Mouse (Mus musculus) embryonic facial prominence, embryonic 12.5 days (tissue): ENCODE data around the gene Cpne5. TPM values are rescaled to one million over a fixed set of nuclear protein-coding genes. Genes with fewer than 3 reads are reported as not detected.

Source experiments
- ATAC-seq: fragments of 200-750 bp; cut with Nextera tagmentation; 2 replicates; pipeline ENCODE4 v1.8.0; 2017; ENCODE audit not compliant: insufficient number of reproducible peaks, insufficient read depth, low FRiP score, low TSS enrichment
- H3K27ac ChIP-seq: fragments of 300-500 bp; sonication (generic); 2 replicates; pipeline ENCODE4 v1.5.1; 2016; ENCODE audit warnings: mild to moderate bottlenecking
- H3K27me3 ChIP-seq: fragments of 300-500 bp; sonication (generic); 2 replicates; pipeline ENCODE4 v1.6.1; 2016; ENCODE audit warnings: mild to moderate bottlenecking, moderate library complexity
- H3K36me3 ChIP-seq: fragments of 300-500 bp; sonication (generic); 2 replicates; pipeline ENCODE4 v1.6.1; 2016; ENCODE audit warnings: mild to moderate bottlenecking
- H3K4me1 ChIP-seq: fragments of 300-500 bp; sonication (generic); 2 replicates; pipeline ENCODE4 v1.6.1; 2016
- H3K4me2 ChIP-seq: fragments of 300-500 bp; sonication (generic); replicated peaks from 2 replicates; pipeline ENCODE4 v1.6.1; 2016; ENCODE audit warnings: mild to moderate bottlenecking, moderate library complexity
- H3K4me3 ChIP-seq: fragments of 300-500 bp; sonication (generic); 2 replicates; pipeline ENCODE4 v1.5.1; 2016; ENCODE audit warnings: mild to moderate bottlenecking
- H3K9ac ChIP-seq: fragments of 300-500 bp; sonication (generic); 2 replicates; pipeline ENCODE4 v1.6.1; 2016; ENCODE audit warnings: mild to moderate bottlenecking, moderate library complexity
- H3K9me3 ChIP-seq: fragments of 300-500 bp; sonication (generic); 2 replicates; pipeline ENCODE4 v1.6.1; 2016; ENCODE audit warnings: mild to moderate bottlenecking, moderate library complexity
- WGBS: fragments of 180-500 bp; shearing (Covaris S2); methylation state at CpG from one replicate; pipeline ENCODE4 v1.1.7; 2016; 5-methylcytosine and 5-hydroxymethylcytosine counted together
- polyA plus RNA-seq: library from polyadenylated mRNA; unstranded; fragments of >200 nt; fragmentation: Nextera tagmentation; extraction: Ambion mirVana; gene quantifications from 2 replicates; pipeline ENCODE4 v1.2.1, GENCODE M21; 2016

Gene Cpne5
- polyA plus RNA-seq, 1 experiment from 2014 or later, result 11.9 TPM

DNA sequence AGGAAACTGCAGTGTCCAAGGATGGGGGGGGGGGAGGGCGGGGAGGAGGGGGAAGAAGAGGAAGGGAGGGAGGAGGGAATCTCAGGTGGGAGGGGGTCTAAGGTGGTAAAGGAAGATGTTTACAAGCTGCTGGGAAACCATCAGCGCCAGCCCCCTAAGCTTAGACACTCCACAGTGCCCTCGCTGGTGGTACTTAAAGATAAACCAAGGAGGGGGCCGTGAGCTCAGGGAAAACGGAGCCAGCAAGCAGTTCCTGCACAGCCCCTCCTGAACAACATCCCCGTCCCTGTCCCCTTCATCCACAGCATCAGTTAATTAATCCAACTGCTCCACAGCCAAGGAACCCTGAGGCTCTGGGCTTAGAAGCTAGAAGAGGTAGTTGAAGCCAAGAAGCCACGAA is 38.1 kb downstream of the Cpne5 start:
- peaks cover 4% of the 10 kb centered on the region; the same call in 1 of the 2 replicates for H3K4me1 ChIP-seq
- H3K36me3 ChIP-seq, result no peaks in the 10 kb centered on the region
- no peaks in the 10 kb centered on the region for H3K27me3 ChIP-seq
- no peak for ATAC-seq
- H3K9me3 ChIP-seq, result no peaks in the 10 kb centered on the region
- peak overlapping the region; percentile 54 for H3K27ac ChIP-seq
- H3K9ac ChIP-seq, result no peak overlapping the region
- WGBS, result 29% methylated on average over 6 of the region's 7 CpGs
- no peak overlapping the region for H3K4me2 ChIP-seq
- no peak overlapping the region for H3K4me3 ChIP-seq

DNA sequence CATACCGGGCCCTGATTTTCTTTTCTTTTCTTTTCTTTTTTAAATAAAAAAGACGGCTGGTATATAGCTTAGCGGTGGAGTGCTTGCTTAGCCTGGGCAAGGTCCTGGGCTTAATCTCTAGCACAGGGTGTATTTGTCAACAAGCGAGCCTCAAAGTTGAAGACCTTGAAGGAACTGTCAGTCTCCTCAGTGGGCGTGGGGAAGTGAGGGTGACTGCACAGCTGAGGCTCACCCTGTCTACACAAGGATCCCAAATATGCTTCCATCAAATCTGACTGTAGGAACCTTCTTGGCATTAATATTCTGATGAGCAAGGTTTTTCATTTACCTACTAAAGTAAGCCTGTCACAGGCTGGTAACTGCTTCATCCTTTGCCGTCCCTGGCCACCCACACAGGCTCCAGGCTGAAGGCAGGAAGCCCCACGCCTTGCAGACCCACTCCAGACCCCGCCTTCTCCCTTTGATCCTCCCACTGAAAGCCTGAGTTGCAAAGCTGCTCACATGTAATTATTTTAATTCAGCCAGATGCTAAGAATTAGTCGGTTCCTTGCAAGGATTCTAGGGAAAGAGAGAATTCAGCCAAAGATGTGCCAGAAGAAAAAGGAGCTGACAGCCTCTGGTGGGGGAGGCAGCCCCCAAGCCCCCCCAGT is 38.7 kb downstream of the Cpne5 start:
- H3K36me3 ChIP-seq, result no peaks in the 10 kb centered on the region
- peaks cover 4% of the 10 kb centered on the region; the same call in 1 of the 2 replicates for H3K4me1 ChIP-seq
- H3K27ac ChIP-seq, result peak overlapping the region; percentile 54
- no peak overlapping the region for H3K4me2 ChIP-seq
- H3K27me3 ChIP-seq, result no peaks in the 10 kb centered on the region
- WGBS, result 11% methylated on average over 9 of the region's 9 CpGs
- no peak for ATAC-seq
- H3K9me3 ChIP-seq, result no peaks in the 10 kb centered on the region
- H3K4me3 ChIP-seq, result no peak overlapping the region
- no peak overlapping the region for H3K9ac ChIP-seq

DNA sequence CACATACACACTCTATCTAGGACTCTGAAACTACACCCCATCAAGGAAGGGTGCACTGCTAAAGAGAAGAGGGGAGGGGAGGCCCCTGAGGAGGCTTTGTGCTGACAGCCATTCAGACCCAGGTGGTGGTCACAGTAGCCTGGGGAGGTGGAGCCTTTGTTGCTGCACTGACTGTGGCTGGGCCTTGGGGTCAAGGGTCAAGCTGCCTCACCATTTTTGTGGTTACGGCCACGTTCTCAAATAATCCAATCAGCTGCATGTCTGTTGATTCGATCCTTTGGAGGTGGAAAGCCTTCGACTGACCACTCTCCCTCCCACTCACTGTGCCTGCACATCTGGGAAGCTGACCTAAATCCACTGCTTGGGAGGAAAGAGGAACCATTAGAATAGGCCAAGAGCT is 42.4 kb downstream of the Cpne5 start:
- Histone ChIP-seq H3K9ac (no peak overlapping the region), H3K9me3 (no peaks in the 10 kb centered on the region), H3K4me2 (no peak overlapping the region), H3K27ac (no peak overlapping the region), H3K27me3 (no peaks in the 10 kb centered on the region), H3K4me1 (peaks cover 7% of the 10 kb centered on the region), H3K36me3 (no peaks in the 10 kb centered on the region), H3K4me3 (no peak overlapping the region)
- ATAC-seq, result no peak
- 20% methylated on average over 4 of the region's 4 CpGs for WGBS

DNA sequence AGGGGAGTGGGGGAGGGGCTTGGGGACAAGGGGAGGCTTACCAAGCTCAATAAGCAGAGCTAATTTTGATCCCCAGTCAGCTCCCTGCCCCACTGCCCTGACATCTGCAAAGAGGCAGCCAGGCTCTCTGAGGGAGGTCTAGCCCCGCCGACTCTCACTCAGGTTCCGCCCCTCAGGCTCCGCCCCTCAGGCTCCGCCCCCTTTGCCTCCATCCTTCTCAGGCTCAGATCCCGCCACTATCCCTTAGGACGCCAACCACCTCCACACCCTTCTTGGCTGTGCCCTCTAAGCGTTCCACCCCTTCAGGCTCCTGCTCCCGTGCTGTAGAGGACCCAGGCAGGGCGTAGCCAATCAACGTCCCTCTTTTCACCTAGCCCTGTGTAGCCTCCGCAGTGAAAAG is 49.0 kb downstream of the Cpne5 start:
- Histone ChIP-seq H3K27me3 (no peaks in the 10 kb centered on the region), H3K36me3 (no peaks in the 10 kb centered on the region), H3K4me3 (no peak overlapping the region), H3K9ac (no peak overlapping the region), H3K4me2 (peak overlapping the region; percentile 14; the same call in 1 of the 2 replicates), H3K27ac (no peak overlapping the region), H3K9me3 (no peaks in the 10 kb centered on the region), H3K4me1 (peaks cover 42% of the 10 kb centered on the region)
- peak; percentile 61 for ATAC-seq
- WGBS, result 4% methylated on average over 12 of the region's 12 CpGs

DNA sequence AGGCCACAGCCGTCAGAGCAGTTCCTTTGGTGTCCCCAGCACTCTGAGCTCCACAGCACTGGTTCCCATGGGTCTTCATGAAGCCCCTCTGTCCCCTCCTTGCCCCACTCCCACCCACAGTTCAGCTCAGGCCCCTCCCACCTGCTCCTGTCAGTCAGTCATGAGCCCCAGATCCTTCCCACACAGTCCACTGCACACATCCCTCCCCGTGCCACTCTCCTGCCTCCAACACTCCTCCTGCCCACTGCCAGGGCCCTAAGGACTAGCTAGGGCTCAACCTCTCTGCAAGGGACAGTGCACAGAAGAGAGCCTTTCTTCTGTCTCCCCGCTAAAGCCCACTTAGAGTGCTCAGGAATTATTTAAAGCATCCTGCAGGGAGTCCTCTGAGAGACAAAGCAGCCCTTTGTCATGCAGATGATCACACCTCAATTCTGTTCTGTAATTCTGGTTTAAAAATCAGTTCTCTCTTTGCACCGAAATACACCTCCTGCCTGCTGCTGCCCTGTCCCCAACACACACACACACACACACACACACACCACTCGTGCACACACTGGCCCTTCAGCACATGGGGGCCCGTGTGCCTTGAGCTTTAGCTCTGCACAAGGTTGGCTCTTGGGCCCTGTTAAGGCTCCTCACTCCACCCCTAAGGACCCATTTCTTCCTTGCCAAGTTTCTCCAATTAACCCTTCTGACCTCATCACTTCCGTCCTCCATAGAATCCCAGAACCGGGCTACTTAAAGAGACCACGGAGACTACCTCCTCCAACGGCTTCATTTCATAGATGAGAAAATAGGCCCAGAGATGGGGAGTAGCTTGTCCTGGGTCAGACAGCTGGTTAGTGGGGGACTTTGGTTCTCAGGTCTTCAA is 50.7 kb downstream of the Cpne5 start:
- H3K27ac ChIP-seq, result no peak overlapping the region
- ATAC-seq, result no peak
- H3K4me2 ChIP-seq, result no peak overlapping the region
- H3K4me1 ChIP-seq, result peaks cover 39% of the 10 kb centered on the region
- H3K9me3 ChIP-seq, result no peaks in the 10 kb centered on the region
- no peak overlapping the region for H3K9ac ChIP-seq
- no peaks in the 10 kb centered on the region for H3K36me3 ChIP-seq
- WGBS, result 16% methylated on average over 10 of the region's 10 CpGs
- H3K27me3 ChIP-seq, result no peaks in the 10 kb centered on the region
- H3K4me3 ChIP-seq, result no peak overlapping the region

DNA sequence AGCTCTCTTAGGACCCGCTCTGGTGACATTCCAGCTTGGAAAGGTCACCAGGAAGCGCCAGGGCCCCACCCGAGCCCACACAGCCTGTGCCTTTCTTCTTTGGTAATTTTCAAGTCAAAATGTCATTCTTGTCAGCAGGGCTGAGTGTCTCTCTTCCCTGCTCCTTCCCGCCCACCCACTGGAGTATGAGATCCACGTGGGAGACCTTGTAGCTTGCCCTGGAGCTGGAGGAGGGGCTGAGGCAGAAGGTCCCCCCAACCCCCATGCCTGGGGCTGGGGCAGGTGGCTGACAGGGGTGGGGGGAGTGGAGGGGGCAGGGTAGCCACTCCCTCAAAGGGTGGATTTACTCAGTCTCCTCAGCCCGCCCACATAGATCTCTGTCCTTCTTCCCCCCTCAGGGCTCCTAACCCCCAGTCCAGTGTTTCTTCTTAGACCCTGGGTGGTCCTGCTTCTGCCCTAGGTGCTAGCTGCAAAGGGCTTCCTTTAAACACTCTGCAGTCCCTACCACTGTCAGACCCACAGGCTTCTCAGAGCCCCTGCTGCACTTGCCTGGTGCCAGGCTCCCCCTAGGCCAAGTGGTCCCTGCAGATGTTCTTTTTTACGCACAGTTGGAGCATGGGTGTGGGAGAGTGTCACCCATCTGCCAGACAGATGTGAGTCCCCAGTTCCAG is 52.5 kb downstream of the Cpne5 start:
- Histone ChIP-seq H3K36me3 (no peaks in the 10 kb centered on the region), H3K4me2 (no peak overlapping the region), H3K9me3 (no peaks in the 10 kb centered on the region), H3K27ac (peak overlapping the region; percentile 5; the same call in 1 of the 2 replicates), H3K27me3 (no peaks in the 10 kb centered on the region), H3K9ac (no peak overlapping the region), H3K4me1 (peaks cover 39% of the 10 kb centered on the region), H3K4me3 (no peak overlapping the region)
- ATAC-seq, result 0 out of 2 replicates have a peak, but pooled peaks have one; percentile 6
- WGBS, result 16% methylated on average over 7 of the region's 7 CpGs

DNA sequence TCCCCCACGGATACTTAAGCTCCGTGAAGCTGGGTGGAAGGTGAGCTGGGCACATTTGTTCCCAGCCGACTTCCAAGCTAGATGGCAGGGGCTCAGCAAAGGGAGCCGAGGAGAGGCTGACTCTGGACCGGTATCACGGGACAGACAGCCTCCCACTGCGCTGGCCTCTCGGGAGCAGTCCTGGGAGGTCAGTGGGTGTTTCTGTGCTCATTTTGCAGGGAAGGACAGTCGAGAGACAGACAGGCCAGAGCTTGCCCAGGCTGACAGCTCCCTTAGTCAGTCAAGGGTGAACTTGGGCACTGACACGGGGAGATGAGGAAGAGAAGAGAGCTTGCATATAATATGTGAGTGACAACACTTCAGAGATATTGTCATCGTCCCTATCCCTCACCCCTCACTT is 54.8 kb downstream of the Cpne5 start:
- Histone ChIP-seq H3K4me1 (peaks cover 27% of the 10 kb centered on the region), H3K27ac (no peak overlapping the region), H3K4me2 (no peak overlapping the region), H3K27me3 (no peaks in the 10 kb centered on the region), H3K9me3 (no peaks in the 10 kb centered on the region), H3K9ac (no peak overlapping the region), H3K36me3 (no peaks in the 10 kb centered on the region), H3K4me3 (no peak overlapping the region)
- WGBS, result 57% methylated on average over 11 of the region's 11 CpGs
- no peak for ATAC-seq

DNA sequence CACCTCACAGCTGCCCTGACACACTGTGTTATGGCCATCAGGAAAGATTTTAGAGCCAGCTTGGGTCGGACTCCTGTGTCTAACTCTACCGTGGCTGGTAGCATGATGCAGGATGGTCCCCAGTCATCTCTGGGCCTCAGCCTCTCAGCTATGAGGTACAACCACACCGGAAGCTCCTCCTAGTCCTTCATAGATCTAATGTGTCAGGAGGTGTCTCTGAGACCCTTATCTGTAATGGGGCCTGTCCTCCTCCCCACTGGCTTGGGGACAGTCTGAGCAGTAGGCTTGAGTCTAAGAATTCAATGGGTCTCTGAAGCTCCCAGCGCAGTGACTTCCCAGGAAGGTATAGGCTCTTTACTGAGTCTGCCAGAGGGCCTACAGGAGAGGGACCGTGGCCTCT is 56.2 kb downstream of the Cpne5 start:
- H3K9ac ChIP-seq, result no peak overlapping the region
- H3K36me3 ChIP-seq, result no peaks in the 10 kb centered on the region
- no peaks in the 10 kb centered on the region for H3K27me3 ChIP-seq
- ATAC-seq, result no peak
- peaks cover 15% of the 10 kb centered on the region for H3K4me1 ChIP-seq
- no peak overlapping the region for H3K4me3 ChIP-seq
- H3K9me3 ChIP-seq, result no peaks in the 10 kb centered on the region
- no peak overlapping the region for H3K4me2 ChIP-seq
- H3K27ac ChIP-seq, result no peak overlapping the region
- WGBS, result 80% methylated on average over 5 of the region's 5 CpGs

DNA sequence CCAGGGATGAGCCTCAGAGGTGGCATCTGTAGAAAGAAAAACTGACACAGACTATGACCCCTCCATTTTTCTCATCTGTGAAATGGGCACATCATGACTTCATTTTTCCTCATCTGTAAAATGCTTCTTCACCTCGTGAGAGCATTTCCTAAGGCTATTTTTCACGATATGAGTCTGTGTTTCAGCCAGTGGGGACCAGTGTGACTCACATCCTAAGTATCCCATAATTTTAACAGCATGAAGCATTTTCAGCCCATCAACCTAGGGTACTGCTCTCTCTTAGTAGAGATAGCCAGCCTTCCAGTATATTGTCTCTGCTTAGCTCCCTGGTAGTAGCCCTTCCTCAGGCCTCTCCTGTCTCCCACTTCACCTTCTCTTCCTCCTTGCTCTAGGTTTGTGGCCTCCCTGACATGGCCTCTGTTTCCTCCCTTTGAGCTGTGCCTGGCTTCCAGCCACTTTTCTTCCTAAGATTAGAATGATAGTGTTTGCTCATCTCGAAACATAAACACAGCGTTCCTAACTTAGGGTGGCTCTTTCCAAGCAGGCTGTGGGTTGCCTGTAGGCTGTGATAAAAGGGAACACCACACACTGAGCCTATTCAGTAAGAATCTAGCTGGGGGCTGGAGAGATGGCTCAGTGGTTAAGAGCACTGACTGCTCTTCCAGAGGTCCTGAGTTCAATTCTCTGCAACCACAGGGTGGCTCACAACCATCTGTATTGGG is 57.4 kb downstream of the Cpne5 start:
- H3K27ac ChIP-seq, result no peak overlapping the region
- H3K27me3 ChIP-seq, result no peaks in the 10 kb centered on the region
- no peaks in the 10 kb centered on the region for H3K36me3 ChIP-seq
- H3K9ac ChIP-seq, result no peak overlapping the region
- no peak for ATAC-seq
- H3K4me3 ChIP-seq, result no peak overlapping the region
- WGBS, result 76% methylated on average over 4 of the region's 4 CpGs
- no peak overlapping the region for H3K4me2 ChIP-seq
- no peaks in the 10 kb centered on the region for H3K9me3 ChIP-seq
- H3K4me1 ChIP-seq, result peaks cover 18% of the 10 kb centered on the region

DNA sequence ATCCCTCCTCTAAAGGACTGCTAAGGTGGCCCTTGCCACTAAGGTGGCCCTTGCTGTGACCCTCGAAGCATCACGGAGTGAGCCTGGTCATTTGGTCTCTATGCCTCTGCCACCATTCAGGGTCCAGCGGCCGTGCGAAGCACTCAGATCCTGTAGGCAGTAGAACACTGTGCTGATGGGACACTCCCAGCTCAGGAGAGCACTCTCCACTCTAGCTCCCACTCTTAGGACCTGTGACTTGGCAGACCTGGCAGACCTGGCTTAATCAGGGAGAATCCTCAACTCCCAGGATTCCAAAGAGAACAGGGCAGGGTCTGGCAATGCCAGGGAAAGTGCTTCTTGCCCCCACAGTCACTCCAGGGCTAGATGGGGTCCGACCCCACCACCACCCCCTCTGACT is 58.0 kb downstream of the Cpne5 start:
- H3K4me2 ChIP-seq, result no peak overlapping the region
- no peak for ATAC-seq
- H3K4me1 ChIP-seq, result peaks cover 12% of the 10 kb centered on the region; the same call in 1 of the 2 replicates
- no peak overlapping the region for H3K27ac ChIP-seq
- H3K27me3 ChIP-seq, result no peaks in the 10 kb centered on the region
- H3K4me3 ChIP-seq, result no peak overlapping the region
- H3K9ac ChIP-seq, result no peak overlapping the region
- 89% methylated on average over 6 of the region's 6 CpGs for WGBS
- no peaks in the 10 kb centered on the region for H3K36me3 ChIP-seq
- H3K9me3 ChIP-seq, result no peaks in the 10 kb centered on the region

DNA sequence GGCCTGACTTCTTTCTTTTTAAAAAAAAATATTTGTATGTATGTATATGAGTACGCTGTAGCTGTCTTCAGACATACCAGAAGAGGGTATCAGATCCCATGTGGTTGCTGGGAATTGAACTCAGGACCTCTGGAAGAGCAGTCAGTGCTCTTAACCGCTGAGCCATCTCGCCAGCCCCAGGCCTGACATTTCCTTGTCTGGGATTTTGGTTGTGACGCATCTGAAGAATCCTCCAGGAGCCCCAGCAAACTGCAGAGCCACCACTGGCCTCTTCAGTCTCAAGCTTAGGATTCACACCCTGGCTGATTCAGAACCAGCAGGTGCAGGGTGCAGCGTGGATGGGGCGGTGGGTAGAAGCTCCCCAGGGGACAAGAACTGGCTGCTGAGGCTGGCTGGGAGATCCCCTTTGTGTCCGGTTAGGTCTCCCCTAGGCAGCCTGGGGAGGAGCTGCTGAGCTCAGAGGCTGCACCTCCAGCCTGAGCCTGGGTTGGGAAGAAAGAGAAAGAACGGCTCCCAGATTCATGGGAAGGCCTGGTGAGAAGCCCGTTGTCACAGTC is 59.4 kb downstream of the Cpne5 start:
- Histone ChIP-seq H3K9me3 (no peaks in the 10 kb centered on the region), H3K36me3 (no peaks in the 10 kb centered on the region), H3K27me3 (no peaks in the 10 kb centered on the region), H3K27ac (no peak overlapping the region), H3K4me1 (peaks cover 12% of the 10 kb centered on the region; the same call in 1 of the 2 replicates), H3K4me2 (no peak overlapping the region), H3K4me3 (no peak overlapping the region), H3K9ac (no peak overlapping the region)
- 66% methylated on average over 9 of the region's 9 CpGs for WGBS
- ATAC-seq, result no peak
